Mouse (Mus musculus) heart, postnatal 0 days (tissue): ENCODE measurements around the gene 4930402H24Rik. TPM values are rescaled to one million over a fixed set of nuclear protein-coding genes. Genes with fewer than 3 reads are reported as not detected.

ENCODE experiments used
- ATAC-seq: fragments of 200-750 bp; cut with Nextera tagmentation; 2 replicates; pipeline ENCODE4 v1.8.0; 2017; ENCODE audit warnings: low read depth, moderate number of reproducible peaks, moderate library complexity; ENCODE audit not compliant: insufficient read depth
- DNase-seq: peaks from one replicate; pipeline ENCODE4 v3.0.0-alpha.2; 2016; ENCODE audit warnings: low spot score
- H3K27ac ChIP-seq: fragments of 300-500 bp; sonication (generic); 2 replicates; pipeline ENCODE4 v1.5.1; 2014; ENCODE audit warnings: low read depth, mild to moderate bottlenecking
- H3K27me3 ChIP-seq: fragments of 300-500 bp; sonication (generic); 2 replicates; pipeline ENCODE4 v1.6.1; 2014; ENCODE audit warnings: low read length, mixed read lengths; ENCODE audit not compliant: control insufficient read depth, insufficient read depth
- H3K36me3 ChIP-seq: fragments of 300-500 bp; sonication (generic); replicated peaks from 2 replicates; pipeline ENCODE4 v1.6.1; 2014; ENCODE audit warnings: low read length, mixed read lengths; ENCODE audit not compliant: control insufficient read depth, insufficient read depth
- H3K4me1 ChIP-seq: fragments of 300-500 bp; sonication (generic); 2 replicates; pipeline ENCODE4 v1.6.1; 2014; ENCODE audit warnings: antibody characterized with exemption; ENCODE audit not compliant: control insufficient read depth, insufficient read depth
- H3K4me2 ChIP-seq: fragments of 300-500 bp; sonication (generic); 2 replicates; pipeline ENCODE4 v1.6.1; 2014; ENCODE audit warnings: low read depth, mild to moderate bottlenecking, low read length, moderate library complexity
- H3K4me3 ChIP-seq: fragments of 300-500 bp; sonication (generic); 2 replicates; pipeline ENCODE4 v1.5.1; 2014; ENCODE audit warnings: low read depth, low read length
- H3K9ac ChIP-seq: fragments of 300-500 bp; sonication (generic); replicated peaks from 2 replicates; pipeline ENCODE4 v1.6.1; 2014; ENCODE audit warnings: low read depth, low read length, mixed read lengths
- H3K9me3 ChIP-seq: fragments of 300-500 bp; sonication (generic); replicated peaks from 2 replicates; pipeline ENCODE4 v1.6.1; 2016; ENCODE audit warnings: low read length; ENCODE audit not compliant: control insufficient read depth
- CTCF ChIP-seq: IDR thresholded peaks from 2 replicates; pipeline ENCODE4 v1.5.1; 2016; ENCODE audit warnings: antibody characterized with exemption, control low read depth, low read depth
- EP300 ChIP-seq: IDR thresholded peaks from 2 replicates; pipeline ENCODE4 v1.6.1; 2016; ENCODE audit warnings: antibody characterized with exemption, low read depth
- WGBS: fragments of 180-500 bp; shearing (Covaris S2); extraction: QIAGEN DNeasy Blood & Tissue Kit; methylation state at CpG from one replicate; pipeline ENCODE4 v1.1.7; 2014; 5-methylcytosine and 5-hydroxymethylcytosine counted together
- polyA plus RNA-seq: library from polyadenylated mRNA; unstranded; fragments of >200 nt; fragmentation: Nextera tagmentation; extraction: Ambion mirVana; gene quantifications from 2 replicates; pipeline ENCODE4 v1.2.1, GENCODE M21; 2015
- total RNA-seq: library from RNA; depleted of rRNA; stranded (reverse); fragments of >200 nt; gene quantifications from 2 replicates; pipeline ENCODE4 v1.2.3, GENCODE M21; 2014; ENCODE audit warnings: low replicate concordance

Gene 4930402H24Rik
- total and polyA plus RNA-seq, 2 experiments from 2014 or later: 41.8 to 89.9 TPM

DNA sequence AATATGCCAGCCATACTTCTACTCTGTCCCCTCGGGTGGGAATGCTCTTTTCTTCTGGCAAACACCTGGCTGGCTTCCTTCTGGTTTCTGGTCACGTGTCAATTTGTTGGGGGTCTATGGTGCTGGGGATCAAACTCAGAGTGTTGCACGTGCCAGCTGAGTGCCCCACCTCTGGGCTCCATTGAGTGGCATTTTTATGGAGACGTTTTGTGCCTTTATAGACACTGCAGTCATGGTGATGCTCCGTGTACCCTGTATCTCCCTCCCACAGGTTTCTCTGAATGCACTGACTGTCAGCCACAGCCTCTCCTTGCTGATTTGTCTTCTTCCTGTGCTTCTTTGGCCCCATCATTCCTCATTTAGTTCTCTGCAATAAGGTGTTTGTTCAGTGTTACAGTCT, 174.4 kb downstream of the 4930402H24Rik start:
- Histone ChIP-seq H3K4me1 (no peaks in the 10 kb centered on the region), H3K9me3 (no peaks in the 10 kb centered on the region), H3K4me3 (no peak overlapping the region), H3K36me3 (peaks cover 93% of the 10 kb centered on the region), H3K4me2 (no peak overlapping the region), H3K27me3 (no peaks in the 10 kb centered on the region), H3K9ac (no peak overlapping the region), H3K27ac (no peak overlapping the region)
- 75% methylated on average over 5 of the region's 5 CpGs for WGBS
- no peak for ATAC-seq
- no peak for TF ChIP-seq CTCF
- no peak for TF ChIP-seq EP300
- no peak for DNase-seq

DNA sequence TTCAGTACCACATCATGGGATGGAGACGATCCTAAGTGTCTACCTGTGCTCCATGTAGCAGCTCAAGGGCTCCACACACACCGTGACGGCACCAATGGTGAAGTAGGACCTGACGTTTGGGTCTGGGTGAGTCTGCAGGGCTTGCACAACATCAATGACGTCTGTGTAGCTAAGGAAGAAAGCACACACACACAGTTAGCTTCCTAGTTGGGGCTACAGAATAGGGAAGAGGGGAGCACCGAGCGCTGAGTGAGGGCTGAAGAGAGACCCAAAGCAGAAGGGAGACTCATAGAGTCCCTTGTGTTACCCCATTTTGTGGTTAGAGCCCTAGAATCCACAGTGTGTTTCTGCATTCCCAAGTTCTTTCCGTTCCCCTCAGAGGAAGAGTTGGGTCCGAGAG, 175.5 kb downstream of the 4930402H24Rik start:
- no peak for ATAC-seq
- no peak overlapping the region for H3K4me2 ChIP-seq
- H3K4me3 ChIP-seq: no peak overlapping the region
- no peaks in the 10 kb centered on the region for H3K9me3 ChIP-seq
- no peak for DNase-seq
- H3K36me3 ChIP-seq: peaks cover 93% of the 10 kb centered on the region
- no peaks in the 10 kb centered on the region for H3K27me3 ChIP-seq
- H3K9ac ChIP-seq: no peak overlapping the region
- no peak overlapping the region for H3K27ac ChIP-seq
- no peak for TF ChIP-seq EP300
- WGBS: 81% methylated on average over 9 of the region's 9 CpGs
- H3K4me1 ChIP-seq: no peaks in the 10 kb centered on the region

DNA sequence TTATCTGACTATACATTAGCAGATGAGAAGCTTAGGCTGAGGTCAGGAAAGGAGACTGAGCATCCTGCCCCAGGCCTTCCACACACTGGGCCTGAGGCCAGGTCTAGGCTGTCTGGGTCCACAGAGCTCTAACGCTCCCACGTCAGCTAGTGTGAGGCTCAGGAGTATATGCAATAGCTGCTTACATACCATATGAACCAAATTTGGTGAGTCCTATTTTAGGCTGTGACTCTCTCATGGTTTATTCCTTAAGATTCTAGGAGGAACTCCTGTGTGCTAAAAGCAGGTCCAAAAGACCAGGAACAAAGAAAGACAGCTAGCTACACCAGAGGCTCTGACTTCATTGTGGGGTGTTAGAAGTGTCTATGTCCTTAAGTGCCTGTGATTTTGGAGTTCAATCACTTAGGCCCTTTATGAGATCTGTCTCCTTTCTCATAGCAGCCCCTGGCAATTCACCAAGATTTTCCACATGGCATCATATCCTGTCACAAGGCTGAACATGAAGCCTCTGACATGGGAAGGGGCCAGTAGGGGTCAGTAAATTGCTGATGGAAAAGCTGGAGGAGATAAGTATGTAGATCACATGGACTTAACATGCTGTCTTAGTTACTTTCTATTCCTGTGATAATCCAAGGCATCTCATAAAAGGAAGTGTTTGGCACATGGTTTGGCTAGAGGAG, 177.2 kb downstream of the 4930402H24Rik start:
- Histone ChIP-seq H3K9ac (no peak overlapping the region), H3K27me3 (no peaks in the 10 kb centered on the region), H3K36me3 (peaks cover 95% of the 10 kb centered on the region), H3K27ac (no peak overlapping the region), H3K4me1 (no peaks in the 10 kb centered on the region), H3K9me3 (no peaks in the 10 kb centered on the region), H3K4me2 (no peak overlapping the region), H3K4me3 (no peak overlapping the region)
- DNase-seq (no peak), ATAC-seq (peak; percentile 33; the same call in 1 of the 2 replicates)
- no peak for TF ChIP-seq EP300
- no peak for TF ChIP-seq CTCF
- WGBS: 70% methylated on average over 2 of the region's 2 CpGs

DNA sequence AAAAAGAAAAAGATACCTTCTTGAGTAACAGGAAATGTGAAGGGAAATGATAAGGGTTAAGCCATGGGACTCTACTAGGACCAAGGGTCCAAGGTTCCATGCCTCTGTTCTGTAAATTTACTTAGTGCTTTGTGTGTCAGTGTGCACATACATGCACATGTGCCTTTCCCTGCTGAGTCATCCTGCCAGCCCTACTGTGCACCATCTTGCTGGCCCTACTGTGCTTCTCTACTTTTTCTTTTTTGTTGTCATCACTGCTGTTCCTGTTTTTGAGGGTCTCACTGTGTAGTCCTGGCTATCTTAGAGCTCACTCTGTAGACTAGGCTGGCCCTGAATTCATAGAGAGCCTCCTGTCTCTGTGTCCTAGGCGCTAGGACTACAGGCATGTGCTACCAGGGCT, 178.5 kb downstream of the 4930402H24Rik start:
- no peak for TF ChIP-seq CTCF
- no peak for TF ChIP-seq EP300
- Histone ChIP-seq H3K9me3 (no peaks in the 10 kb centered on the region), H3K4me1 (no peaks in the 10 kb centered on the region), H3K4me2 (no peak overlapping the region), H3K27ac (no peak overlapping the region), H3K9ac (no peak overlapping the region), H3K27me3 (no peaks in the 10 kb centered on the region), H3K36me3 (peaks cover 94% of the 10 kb centered on the region), H3K4me3 (no peak overlapping the region)
- ATAC-seq: no peak
- WGBS: 73% methylated on average over 1 of the region's 1 CpGs
- DNase-seq: no peak

DNA sequence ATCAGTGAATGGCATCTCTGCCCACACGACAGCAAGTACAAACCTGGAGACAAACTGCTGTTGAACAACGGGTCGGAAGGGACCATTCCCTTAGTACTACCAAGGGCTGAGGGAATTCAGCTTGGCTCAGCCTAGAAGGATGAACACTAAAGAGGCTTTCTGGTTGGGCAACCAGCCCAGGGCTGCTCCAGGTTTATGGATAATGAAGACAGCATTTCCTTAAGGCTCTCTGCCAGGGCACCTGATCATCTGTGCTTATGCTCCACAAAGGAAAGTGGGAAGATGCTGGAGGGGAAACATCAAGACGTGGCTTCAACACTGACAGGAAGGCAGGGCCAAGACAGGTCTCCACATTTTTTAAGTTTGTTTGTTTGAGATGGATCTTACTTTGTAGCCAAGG, 181.8 kb downstream of the 4930402H24Rik start:
- 88% methylated on average over 4 of the region's 4 CpGs for WGBS
- ATAC-seq: no peak

DNA sequence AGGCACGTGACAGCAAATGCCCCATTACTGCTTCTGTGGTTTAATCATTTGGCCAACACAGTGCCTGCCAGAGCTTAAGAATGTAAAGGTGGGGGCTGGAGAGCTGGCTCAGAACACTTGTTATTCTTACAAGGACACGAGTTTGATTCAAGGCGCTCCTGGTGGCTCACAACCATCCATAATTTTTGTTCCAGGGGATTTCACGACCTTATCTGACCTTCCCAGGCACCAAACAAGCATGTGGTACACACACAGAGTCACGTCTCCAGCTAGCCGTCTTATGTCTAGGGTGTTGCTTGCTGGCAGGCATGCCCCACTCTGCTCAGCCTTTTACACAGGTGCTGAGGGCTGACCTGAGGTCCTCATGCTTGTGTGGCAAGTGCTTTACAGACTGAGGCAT, 188.3 kb downstream of the 4930402H24Rik start:
- H3K27ac ChIP-seq: no peak overlapping the region
- H3K4me3 ChIP-seq: no peak overlapping the region
- ATAC-seq: peak; percentile 20; the same call in 1 of the 2 replicates
- peaks cover 90% of the 10 kb centered on the region for H3K36me3 ChIP-seq
- H3K4me1 ChIP-seq: no peaks in the 10 kb centered on the region
- no peaks in the 10 kb centered on the region for H3K9me3 ChIP-seq
- WGBS: 42% methylated on average over 6 of the region's 6 CpGs
- TF ChIP-seq CTCF: no peak
- TF ChIP-seq EP300: no peak
- DNase-seq: no peak
- H3K27me3 ChIP-seq: no peaks in the 10 kb centered on the region
- H3K9ac ChIP-seq: no peak overlapping the region
- H3K4me2 ChIP-seq: no peak overlapping the region

More for the DNA sequence above, 181.8 kb downstream of the 4930402H24Rik start:
- H3K9ac ChIP-seq: no peak overlapping the region
- H3K4me2 ChIP-seq: no peak overlapping the region
- H3K36me3 ChIP-seq: peaks cover 94% of the 10 kb centered on the region
- no peak for TF ChIP-seq CTCF
- no peak for TF ChIP-seq EP300
- no peak overlapping the region for H3K27ac ChIP-seq
- H3K4me3 ChIP-seq: no peak overlapping the region
- DNase-seq: no peak
- no peaks in the 10 kb centered on the region for H3K9me3 ChIP-seq
- H3K27me3 ChIP-seq: no peaks in the 10 kb centered on the region
- H3K4me1 ChIP-seq: no peaks in the 10 kb centered on the region
